Mouse (Mus musculus) left cerebral cortex, postnatal 10 days (tissue): ENCODE measurements around the gene Trpm3. TPM values are rescaled to one million over a fixed set of nuclear protein-coding genes. Genes with fewer than 3 reads are reported as not detected.

Source experiments
- DNase-seq, 2 experiments: peaks; one replicate each; pipeline ENCODE4 v3.0.0; 2021 to 2022; ENCODE audit warnings: low spot score in 2 of 2, mixed read lengths in 1 of 2; ENCODE audit errors: extremely low spot score in 1 of 2
- intact Hi-C: fragments of 180-260 bp; cut with DNase I; formaldehyde crosslinking; loops from one replicate; pipeline ENCODE4 v1.15.1; 2025
- total RNA-seq, 2 experiments: library from RNA; stranded (reverse); gene quantifications; 2 replicates each; pipeline ENCODE4 v1.2.3; 2021

Trpm3 gene
- total RNA-seq, 2 experiments from 2014 or later = 63.0 to 67.9 TPM

DNA sequence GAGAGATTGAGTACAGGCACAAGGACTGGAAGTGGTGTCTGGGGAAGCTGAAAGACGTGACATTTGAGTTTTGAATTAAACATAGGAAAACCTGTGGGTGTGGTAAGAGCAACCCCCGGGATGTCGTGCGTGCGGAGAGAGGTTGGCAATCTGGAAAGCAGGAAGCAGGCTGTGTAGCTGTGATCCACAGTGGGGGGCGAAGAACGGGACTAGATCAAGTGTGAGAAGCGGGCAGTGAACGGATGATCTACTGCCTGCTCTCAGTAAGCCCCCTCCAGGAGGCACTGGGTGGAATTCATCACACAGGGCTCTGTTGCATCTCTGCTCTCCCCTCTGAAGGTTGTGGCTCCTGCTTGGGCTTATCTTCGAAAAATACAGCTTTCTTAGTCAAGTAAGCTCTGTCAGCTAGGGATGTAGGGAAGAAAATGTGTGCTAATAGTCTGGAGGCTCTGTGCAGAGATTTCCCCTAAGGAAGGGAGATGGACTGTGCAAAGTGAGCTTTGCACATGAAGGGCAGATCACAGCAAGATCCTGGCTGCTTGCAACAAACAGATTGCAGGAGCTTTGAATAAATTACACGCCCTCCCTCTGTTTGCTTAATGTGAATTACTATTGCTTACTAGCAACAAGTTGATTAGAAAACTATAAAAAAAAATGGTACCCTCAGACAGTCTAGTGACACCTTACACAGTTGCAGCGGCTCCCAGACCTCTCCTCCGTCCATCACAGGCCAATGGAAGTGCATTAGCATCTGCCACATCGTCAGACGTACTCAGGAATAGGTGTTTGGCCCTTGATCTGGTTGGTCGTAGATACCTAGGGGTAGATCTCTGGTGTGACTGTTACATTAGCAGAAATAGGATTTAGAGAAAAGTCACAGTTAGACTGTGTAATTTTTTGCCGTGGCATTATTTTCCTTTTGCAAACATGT is 164.4 kb downstream of the Trpm3 start:
- intact Hi-C loops = loop anchor here (10.0 kb wide), 6 partner anchors 478 to 928 kb away; partner anchors contain the start of genes 1110059E24Rik, Abhd17b and Cemip2
- DNase-seq = peak in 1 of 2 experiments; percentile 30

DNA sequence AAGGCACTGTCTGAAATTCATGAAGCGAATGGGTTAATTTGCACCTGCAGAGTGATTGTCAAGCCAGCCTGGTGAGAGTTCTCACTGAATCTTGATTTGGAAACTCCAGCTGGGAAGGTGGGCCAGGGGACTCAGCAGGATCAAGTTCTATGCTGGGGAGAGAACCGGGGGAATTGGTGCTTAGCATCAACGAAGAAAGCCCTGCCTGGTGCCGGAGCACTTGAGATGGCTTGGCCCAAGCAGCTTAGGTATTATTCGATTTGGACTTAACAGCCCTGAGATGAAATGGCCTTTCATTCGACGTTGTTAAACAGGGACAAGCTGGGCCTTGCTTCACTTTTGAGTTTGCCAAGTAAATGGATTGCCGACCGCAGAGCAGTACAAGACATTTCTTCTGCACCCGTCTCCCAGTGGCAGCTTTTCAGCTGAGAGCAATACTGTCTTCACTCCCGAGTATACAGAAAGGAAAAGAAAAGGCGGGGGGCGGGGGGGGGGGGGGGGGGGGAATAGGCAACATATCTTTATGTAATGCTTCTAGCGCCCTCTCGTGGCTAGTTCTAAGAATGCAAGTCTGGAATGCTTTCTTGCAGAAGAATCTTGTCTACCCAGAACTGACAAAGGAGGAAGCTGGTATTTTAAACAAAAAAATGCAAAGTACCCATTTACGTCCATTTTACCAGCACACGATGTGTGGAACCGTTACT is 165.3 kb downstream of the Trpm3 start:
- DNase-seq = peak; percentile 88 to 89
- intact Hi-C loops = loop anchor here (10.0 kb wide), 6 partner anchors 479 to 929 kb away; partner anchors contain the start of genes 1110059E24Rik, Abhd17b and Cemip2

DNA sequence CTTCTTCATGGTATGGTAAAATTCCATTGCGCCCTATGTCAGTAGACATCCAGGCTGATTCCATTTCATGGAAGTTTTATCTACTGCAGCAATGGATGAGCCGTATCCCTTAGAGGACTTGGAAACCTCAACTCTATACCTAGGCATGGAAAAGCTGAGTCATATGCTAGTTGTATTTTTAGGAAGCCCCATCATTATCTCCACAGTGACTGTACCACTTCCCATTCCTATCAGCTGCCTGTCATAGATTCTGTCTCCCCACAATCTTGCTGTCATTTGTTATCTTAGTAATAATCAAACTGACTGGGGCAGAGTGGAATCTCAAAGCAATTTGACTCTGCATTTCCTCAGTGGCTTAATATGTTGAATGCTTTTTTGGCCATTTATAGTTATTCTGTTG is 169.2 kb downstream of the Trpm3 start:
- intact Hi-C loops = loop anchor here (10.0 kb wide), 6 partner anchors 483 to 933 kb away; partner anchors contain the start of genes 1110059E24Rik, Abhd17b and Cemip2

DNA sequence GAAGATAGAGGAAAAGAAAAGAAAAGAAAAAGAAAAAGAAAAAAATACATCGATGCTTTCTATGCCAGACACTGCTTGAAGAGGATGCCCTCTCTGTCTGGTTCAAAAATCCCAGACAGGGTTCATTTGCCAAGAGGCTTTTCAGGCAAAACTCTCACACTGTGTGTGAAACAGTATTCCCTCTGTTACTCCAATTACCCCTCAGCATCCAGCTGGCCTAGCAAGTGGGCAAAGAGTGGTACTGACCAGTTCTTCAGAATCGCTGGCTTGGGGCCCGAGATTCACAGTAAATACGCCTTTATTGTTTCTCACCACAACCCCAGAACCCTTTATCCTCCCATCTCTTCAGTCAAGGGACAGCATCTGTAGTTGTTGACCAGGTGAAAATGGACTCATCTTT is 178.5 kb downstream of the Trpm3 start:
- DNase-seq = peak; percentile 37 to 38
- intact Hi-C loops = no loop called here

More for the DNA sequence above, 169.2 kb downstream of the Trpm3 start:
- no peak for DNase-seq

DNA sequence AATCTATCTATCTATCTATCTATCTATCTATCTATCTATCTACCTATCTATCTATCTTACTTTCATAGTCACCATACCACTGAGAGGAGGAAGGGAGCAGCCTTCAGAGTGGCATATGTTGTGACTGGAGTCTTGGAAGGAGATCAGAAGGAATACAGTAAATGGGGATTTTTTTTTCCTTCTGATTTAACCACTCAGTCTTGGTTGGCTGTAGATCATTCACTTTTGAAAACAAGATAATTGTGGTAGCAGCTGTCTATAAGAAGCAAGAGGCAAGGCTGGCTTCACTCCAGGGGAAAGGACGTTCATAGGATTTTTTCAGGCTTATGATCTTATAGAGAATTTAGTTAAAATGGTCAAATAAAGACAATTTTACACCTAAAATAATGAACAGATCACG is 188.0 kb downstream of the Trpm3 start:
- no peak for DNase-seq
- intact Hi-C loops = no loop called here

DNA sequence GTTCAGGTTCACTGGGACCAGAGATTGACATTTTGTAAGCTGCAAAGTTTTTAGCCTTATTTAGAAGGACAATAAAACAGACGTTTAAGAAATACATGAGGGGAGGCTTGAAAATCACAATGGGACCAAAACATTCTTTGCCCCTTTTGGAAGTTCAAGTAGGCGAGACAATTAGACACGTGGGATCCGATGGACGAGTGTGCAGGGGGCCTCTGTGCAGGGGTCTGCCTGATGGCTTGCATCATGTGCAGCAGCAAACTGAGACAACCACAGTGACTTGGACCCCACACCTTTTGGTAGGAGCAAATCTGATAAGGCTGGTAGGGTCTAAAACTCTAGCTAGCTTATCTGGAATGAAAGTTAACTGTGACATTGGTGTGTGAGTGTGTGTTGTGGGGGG is 188.4 kb downstream of the Trpm3 start:
- no peak for DNase-seq
- intact Hi-C loops = no loop called here

DNA sequence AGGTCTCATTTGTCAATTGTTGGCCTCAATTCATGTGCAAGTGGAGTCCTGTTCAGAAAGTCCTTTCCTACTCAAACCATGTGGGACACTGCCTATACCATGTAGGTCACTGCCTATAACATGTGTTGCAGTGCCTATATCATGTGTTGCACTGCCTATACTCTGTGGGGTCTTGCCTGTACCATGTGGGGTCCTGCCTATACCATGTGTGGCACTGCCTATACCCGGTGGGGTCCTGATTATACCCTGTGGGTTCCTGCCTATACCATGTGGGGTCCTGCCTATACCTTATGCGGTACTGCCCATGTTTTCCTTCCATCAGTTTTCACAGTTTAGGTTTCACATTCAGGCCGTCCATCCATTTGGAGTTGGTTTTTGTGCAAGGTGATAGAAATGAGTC is 197.4 kb downstream of the Trpm3 start:
- no peak for DNase-seq
- intact Hi-C loops = loop anchor here (2.0 to 10.0 kb wide), 2 partner anchors 299 to 549 kb away; no protein-coding TSS in a partner anchor

DNA sequence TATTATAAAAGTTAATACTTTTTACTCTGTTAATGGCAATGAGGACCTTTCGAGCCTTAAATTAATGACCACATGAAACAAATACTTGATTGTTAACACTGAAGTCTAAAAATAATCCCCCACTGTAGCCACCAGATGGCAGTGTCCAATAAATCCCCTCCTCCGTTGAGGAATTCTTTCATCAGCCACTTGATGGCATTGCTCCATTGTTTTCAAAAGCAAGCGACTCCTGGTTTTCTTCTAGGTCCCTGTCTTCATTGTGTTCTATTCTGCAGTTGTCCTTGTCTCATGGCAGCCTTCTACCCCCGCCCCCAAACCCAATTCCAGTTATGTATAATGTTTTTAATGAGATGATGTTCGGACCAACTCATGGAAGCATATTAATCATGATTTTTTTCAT is 198.6 kb downstream of the Trpm3 start:
- peak; percentile 35 to 57 for DNase-seq
- intact Hi-C loops = loop anchor here (2.0 to 10.0 kb wide), 2 partner anchors 297 to 547 kb away; no protein-coding TSS in a partner anchor

DNA sequence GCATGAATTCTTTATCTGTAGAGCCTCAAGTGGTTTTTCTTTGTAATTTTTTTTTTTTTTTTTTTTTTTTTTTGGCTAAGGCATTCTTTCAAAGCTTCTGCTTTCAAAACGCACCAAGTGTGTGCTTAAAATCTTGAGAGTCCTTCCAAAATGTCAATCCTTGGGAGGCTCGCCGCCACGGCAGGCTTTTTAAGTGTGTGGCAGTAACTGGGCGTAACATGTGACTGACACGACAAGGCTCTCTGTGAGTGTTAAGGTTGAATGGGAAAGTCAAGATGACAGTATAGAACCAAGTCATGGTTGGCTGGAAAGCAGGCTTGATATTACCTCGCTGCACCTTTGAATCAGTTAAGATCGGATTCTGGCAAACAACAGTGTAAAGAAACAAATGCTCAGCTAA is 200.1 kb downstream of the Trpm3 start:
- intact Hi-C loops = loop anchor here (10.0 kb wide), 1 partner anchor 296 kb away; no protein-coding TSS in a partner anchor
- DNase-seq = no peak

DNA sequence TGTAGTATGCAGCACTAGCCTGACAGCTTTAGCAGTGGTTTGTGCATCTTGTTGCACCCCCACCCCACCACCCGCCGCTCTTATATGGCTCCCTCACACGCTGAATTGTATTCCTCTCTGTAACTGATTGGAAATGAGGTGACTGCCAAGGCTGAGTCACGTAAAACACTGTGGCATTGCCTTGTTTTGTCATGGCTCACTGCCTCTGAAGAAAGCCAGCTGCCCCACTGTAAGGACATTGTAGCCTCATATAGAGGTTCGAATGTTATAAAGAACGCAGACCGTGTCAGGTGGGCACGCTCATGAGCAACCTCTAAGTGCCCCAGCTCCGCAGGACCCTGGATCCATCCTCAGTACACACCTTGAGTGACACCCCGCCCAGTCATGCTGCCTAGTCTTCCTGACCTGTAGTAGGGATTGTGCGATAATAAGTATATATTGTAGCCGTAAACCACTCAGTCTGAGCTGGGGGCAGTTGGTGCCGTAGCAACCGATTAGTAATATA is 215.2 kb downstream of the Trpm3 start:
- intact Hi-C loops = loop anchor here (10.0 kb wide), 1 partner anchor 91 kb away; no protein-coding TSS in a partner anchor
- DNase-seq = no peak

DNA sequence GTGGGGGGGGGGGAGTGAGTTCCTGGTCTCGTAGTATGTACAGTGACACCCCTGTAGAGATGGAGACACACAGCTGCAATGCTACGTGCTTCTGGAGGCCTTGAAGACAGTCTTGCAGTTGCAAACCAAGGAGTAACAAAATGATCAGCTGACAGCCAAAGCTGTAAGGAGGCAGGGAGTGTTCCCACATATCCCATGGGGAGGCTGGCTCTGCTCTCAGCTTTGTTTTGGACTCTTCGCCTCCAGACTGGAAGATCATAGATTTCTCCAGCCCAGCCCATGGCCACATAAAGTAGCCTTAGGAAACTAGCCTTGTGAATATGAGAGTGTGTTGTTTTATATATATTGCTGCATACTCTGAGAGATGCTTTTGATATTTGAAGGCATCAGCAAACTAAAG is 248.0 kb downstream of the Trpm3 start:
- intact Hi-C loops = no loop called here
- no peak for DNase-seq

DNA sequence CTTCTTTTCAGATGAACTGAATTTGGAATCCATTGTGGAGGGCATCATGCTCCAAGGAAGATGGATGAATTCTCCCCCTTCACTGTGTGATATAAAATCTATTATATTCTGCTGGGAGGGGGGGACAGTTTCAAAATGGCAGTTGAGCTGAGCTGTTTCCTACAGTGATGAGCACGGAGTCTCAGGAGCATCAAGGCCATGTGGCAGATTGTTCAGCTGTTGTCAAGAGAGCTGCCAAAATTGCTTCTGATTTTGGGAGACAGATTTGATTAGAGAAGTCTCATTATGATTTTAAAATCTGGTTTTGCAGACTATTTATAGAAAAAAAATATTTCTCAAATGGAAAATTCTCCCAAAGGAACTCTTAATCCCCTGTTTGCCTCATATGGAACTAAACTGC is 255.9 kb downstream of the Trpm3 start:
- no peak for DNase-seq

DNA sequence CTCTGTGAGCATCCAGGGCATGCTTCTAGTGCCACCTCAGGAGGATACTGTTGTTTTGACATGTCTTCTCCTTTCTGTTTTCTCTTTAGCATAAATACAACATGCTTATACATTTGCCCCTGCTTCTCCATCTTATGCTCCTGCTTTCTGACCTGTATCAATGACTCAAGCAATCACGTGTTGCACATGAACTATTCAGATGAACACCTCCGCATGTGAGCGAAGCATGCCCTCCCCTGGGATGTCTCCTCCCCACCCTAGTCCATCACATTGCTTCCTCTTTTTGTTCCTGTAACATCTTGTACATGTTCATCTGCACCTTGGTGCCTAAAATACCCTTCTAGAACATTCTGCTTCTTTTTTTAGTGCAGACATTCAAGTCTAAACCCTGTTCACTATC is 265.2 kb downstream of the Trpm3 start:
- intact Hi-C loops = no loop called here
- DNase-seq = no peak

More for the DNA sequence above, 255.9 kb downstream of the Trpm3 start:
- intact Hi-C loops = no loop called here

DNA sequence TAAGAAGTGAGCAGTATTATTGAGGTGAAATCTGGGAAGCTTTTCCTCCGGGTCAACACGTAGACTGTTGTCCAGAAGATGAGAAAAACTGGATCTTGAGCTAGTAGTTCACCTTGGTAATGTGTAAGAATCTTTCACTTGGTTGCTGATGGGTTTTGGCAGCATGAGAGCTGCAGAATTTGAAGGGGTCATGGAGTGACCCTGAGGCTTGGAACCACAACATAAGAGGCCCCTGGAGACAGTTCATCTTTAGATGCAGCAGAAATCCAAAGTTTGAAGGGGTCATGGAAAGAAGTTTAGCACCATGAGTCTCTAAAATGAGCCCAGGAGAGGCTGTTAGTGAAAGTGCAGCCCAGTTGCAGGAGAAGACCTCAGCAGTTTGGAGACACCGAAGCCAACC is 279.4 kb downstream of the Trpm3 start:
- intact Hi-C loops = no loop called here
- DNase-seq = no peak

DNA sequence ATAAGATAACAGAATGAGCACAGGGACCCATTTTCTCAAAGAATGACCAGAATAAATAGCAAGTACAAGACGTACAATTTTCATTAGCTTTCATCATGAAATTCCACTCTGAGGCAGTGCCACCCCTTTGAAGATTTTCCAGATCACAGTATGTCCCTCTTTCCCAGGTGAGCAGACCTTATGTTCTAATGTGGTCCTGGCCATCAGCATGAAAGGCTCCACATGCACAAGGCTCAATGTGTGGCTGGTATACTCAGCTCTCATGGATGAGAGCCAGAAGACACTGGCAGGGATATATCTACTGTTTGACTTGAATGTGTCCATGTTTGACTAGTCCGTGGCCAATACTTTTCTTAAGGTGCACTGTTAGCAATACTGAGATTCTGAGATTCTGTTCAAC is 298.4 kb downstream of the Trpm3 start:
- intact Hi-C loops = no loop called here
- no peak for DNase-seq

DNA sequence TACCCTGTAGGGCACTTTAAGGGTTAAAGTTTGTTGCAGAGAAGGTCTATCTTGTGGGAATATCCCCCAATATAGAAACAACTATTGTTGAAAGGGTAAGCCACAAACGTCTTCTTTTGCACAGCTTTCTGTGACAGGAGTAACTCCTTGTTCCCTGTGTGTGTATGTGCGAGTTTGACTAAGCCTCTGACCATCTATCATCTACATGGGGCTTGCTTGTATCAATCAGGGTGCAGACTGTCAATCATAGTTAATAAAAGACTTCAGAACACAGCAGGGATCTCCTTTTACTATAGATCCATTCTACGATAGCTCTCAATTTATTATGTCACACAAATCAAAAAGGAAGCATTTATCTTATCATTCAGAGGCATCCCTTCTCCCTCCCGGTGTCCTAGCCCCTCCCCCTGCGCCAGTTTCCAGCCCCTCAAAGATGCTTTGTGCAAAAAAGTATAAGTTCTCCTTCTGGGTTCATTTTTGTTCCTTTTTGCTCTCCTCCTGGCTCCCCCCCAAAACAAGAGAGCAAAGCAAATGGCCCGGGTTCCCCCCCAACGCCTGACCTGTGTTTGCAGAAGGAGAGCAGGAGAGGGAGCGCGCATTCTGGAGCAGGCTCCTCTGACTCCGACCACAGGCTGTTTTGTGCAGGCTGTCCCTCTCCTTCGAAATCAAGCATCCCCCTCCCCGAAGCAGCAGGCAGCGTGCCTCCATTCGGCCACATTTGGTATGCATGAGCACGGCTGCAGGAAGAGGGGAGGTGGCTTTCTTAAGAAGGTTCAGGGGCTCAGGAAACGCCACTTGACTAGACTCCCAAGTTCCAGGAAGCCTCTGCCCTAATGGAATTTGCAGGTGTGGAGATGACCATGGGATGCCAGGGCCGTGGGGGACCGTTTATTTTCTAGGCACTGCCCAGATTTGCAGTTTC is 308.8 kb downstream of the Trpm3 start:
- intact Hi-C loops = loop anchor here (10.0 kb wide), 1 partner anchor 93 kb away; no protein-coding TSS in a partner anchor
- peak in 1 of 2 experiments; percentile 46 for DNase-seq

DNA sequence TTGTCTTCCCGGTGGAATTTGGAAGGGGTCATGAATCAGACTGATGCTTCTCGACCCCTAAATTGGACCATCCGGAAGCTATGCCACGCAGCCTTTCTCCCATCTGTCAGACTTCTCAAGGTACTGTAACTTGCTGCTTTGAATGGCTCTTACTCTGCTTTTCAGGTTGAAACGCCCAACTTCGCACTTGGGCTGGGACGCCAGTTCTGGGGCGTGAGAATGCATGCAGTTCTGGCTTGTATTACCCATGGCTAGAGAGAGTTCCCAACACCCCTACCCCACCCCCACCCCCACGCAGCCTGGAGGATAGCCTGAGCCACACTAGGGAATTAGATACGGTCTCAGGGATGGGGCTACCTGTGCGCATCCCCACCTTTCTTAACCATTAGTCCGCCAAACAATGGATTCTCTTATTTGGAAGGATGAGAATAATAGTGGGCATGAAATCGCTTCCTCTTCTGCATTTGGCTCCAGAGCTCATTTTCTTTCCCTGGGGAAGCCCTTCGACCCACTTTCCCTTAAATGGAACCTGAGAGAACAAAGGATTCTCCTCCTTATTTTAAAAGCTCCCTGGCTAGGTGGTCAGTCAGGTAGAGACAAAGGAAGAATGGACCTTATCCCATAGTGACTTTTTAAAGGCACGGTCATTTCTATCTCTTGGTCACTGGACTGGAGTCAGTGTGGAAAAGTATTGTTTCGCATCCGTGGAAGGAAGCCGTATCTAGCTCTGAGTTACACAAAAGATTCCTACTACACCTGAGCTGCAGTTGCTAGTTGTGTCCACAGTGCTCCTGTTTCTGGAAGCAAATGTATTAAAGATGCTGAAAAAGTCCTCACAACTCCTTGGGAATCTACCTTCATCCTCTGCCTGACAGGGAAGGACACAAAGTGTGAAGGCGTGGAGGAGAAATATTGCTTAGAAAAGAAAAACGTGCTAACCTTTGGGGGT is 309.8 kb downstream of the Trpm3 start:
- DNase-seq = no peak
- intact Hi-C loops = loop anchor here (10.0 kb wide), 1 partner anchor 94 kb away; no protein-coding TSS in a partner anchor
